Mouse (Mus musculus) heart, embryonic 10.5 days (tissue): ENCODE measurements around the gene Fitm2. TPM values are rescaled to one million over a fixed set of nuclear protein-coding genes. Genes with fewer than 3 reads are reported as not detected.
"Not testable (repeated sequence)": the region's sequence is repeated elsewhere in the genome, so short reads cannot be mapped to it uniquely, and the experiment has no call there.

Experiments used
- DNase-seq: peaks from one replicate; pipeline ENCODE4 v3.0.0-alpha.2; 2017; ENCODE audit warnings: low spot score
- H3K27ac ChIP-seq: fragments of 300-500 bp; sonication (generic); 2 replicates; pipeline ENCODE4 v1.5.1; 2016; ENCODE audit warnings: mild to moderate bottlenecking
- H3K27me3 ChIP-seq: fragments of 300-500 bp; sonication (generic); 2 replicates; pipeline ENCODE4 v1.6.1; 2016; ENCODE audit warnings: mild to moderate bottlenecking; ENCODE audit not compliant: poor library complexity, insufficient read depth, severe bottlenecking
- H3K36me3 ChIP-seq: fragments of 300-500 bp; sonication (generic); 2 replicates; pipeline ENCODE4 v1.6.1; 2016; ENCODE audit warnings: mild to moderate bottlenecking, moderate library complexity
- H3K4me1 ChIP-seq: fragments of 300-500 bp; sonication (generic); 2 replicates; pipeline ENCODE4 v1.6.1; 2016; ENCODE audit warnings: mild to moderate bottlenecking
- H3K4me3 ChIP-seq: fragments of 300-500 bp; sonication (generic); 2 replicates; pipeline ENCODE4 v1.5.1; 2016; ENCODE audit warnings: mild to moderate bottlenecking, moderate library complexity
- H3K9me3 ChIP-seq: fragments of 300-500 bp; sonication (generic); 2 replicates; pipeline ENCODE4 v1.6.1; 2016; ENCODE audit warnings: mild to moderate bottlenecking, moderate library complexity
- WGBS: fragments of 180-500 bp; shearing (Covaris S2); methylation state at CpG from one replicate; pipeline ENCODE4 v1.1.7; 2016; 5-methylcytosine and 5-hydroxymethylcytosine counted together
- polyA plus RNA-seq: library from polyadenylated mRNA; unstranded; fragments of >200 nt; fragmentation: Nextera tagmentation; extraction: Ambion mirVana; gene quantifications from 2 replicates; pipeline ENCODE4 v1.2.1, GENCODE M21; 2016

The Fitm2 gene
- polyA plus RNA-seq, 1 experiment from 2014 or later = 13.0 TPM

GRCm38 (mm10) chr2:163480191-163480825, 7.9 kb upstream of the Fitm2 start:
- WGBS = 46% methylated on average over 18 of the region's 18 CpGs
- Histone ChIP-seq H3K4me1 (peaks cover 14% of the 10 kb centered on the region), H3K27me3 (peaks cover 36% of the 10 kb centered on the region), H3K9me3 (no peaks in the 10 kb centered on the region), H3K27ac (no peak overlapping the region), H3K36me3 (no peaks in the 10 kb centered on the region), H3K4me3 (no peak overlapping the region)
- DNase-seq = no peak

GRCm38 (mm10) chr2:163471710-163472465, 541 bp downstream of the Fitm2 start:
- DNase-seq = no peak
- Histone ChIP-seq H3K36me3 (peaks cover 25% of the 10 kb centered on the region), H3K4me3 (peak overlapping the region; percentile 97), H3K27ac (peak overlapping the region; percentile 94), H3K27me3 (no peaks in the 10 kb centered on the region), H3K4me1 (peaks cover 18% of the 10 kb centered on the region), H3K9me3 (no peaks in the 10 kb centered on the region)
- WGBS = 4% methylated on average over 36 of the region's 36 CpGs

GRCm38 (mm10) chr2:163471136-163471535, 1.3 kb downstream of the Fitm2 start:
- peaks cover 24% of the 10 kb centered on the region for H3K4me1 ChIP-seq
- DNase-seq = no peak
- H3K27me3 ChIP-seq = no peaks in the 10 kb centered on the region
- peak overlapping the region; percentile 97; the same call in 1 of the 2 replicates for H3K4me3 ChIP-seq
- H3K27ac ChIP-seq = no peak overlapping the region
- H3K36me3 ChIP-seq = peaks cover 28% of the 10 kb centered on the region
- WGBS = 69% methylated on average over 3 of the region's 3 CpGs
- no peaks in the 10 kb centered on the region for H3K9me3 ChIP-seq

GRCm38 (mm10) chr2:163469711-163470110, 2.7 kb downstream of the Fitm2 start:
- DNase-seq = no peak
- 91% methylated on average over 15 of the region's 15 CpGs for WGBS
- H3K4me1 ChIP-seq = peaks cover 38% of the 10 kb centered on the region
- H3K27me3 ChIP-seq = no peaks in the 10 kb centered on the region
- H3K36me3 ChIP-seq = peaks cover 28% of the 10 kb centered on the region
- no peak overlapping the region for H3K4me3 ChIP-seq
- H3K27ac ChIP-seq = no peak overlapping the region
- no peaks in the 10 kb centered on the region for H3K9me3 ChIP-seq

- no peak for DNase-seq
- Histone ChIP-seq H3K27me3 (no peaks in the 10 kb centered on the region), H3K27ac (no peak overlapping the region), H3K4me1 (peaks cover 46% of the 10 kb centered on the region), H3K4me3 (no peak overlapping the region), H3K36me3 (peaks cover 28% of the 10 kb centered on the region), H3K9me3 (no peaks in the 10 kb centered on the region)
- 86% methylated on average over 6 of the region's 6 CpGs for WGBS
These were observed 3.6 kb downstream of the Fitm2 start for GRCm38 (mm10) chr2:163468866-163469265.

GRCm38 (mm10) chr2:163467585-163467984, 4.8 kb downstream of the Fitm2 start:
- Histone ChIP-seq H3K27me3 (no peaks in the 10 kb centered on the region), H3K27ac (no peak overlapping the region)

GRCm38 (mm10) chr2:163466771-163467170, 5.7 kb downstream of the Fitm2 start:
- Histone ChIP-seq H3K9me3 (no peaks in the 10 kb centered on the region), H3K4me1 (peaks cover 55% of the 10 kb centered on the region), H3K27ac (no peak overlapping the region), H3K4me3 (no peak overlapping the region), H3K36me3 (peaks cover 28% of the 10 kb centered on the region), H3K27me3 (no peaks in the 10 kb centered on the region)
- 64% methylated on average over 8 of the region's 8 CpGs for WGBS
- no peak for DNase-seq

More at GRCm38 (mm10) chr2:163467585-163467984, 4.8 kb downstream of the Fitm2 start:
- peaks cover 28% of the 10 kb centered on the region for H3K36me3 ChIP-seq
- 68% methylated on average over 6 of the region's 6 CpGs for WGBS
- peaks cover 58% of the 10 kb centered on the region for H3K4me1 ChIP-seq
- H3K4me3 ChIP-seq = no peak overlapping the region
- no peak for DNase-seq
- H3K9me3 ChIP-seq = no peaks in the 10 kb centered on the region

GRCm38 (mm10) chr2:163464562-163464961, 7.9 kb downstream of the Fitm2 start:
- peak overlapping the region; percentile 83 for H3K27ac ChIP-seq
- peak; percentile 85 for DNase-seq
- 26% methylated on average over 6 of the region's 6 CpGs for WGBS
- H3K27me3 ChIP-seq = peaks cover 10% of the 10 kb centered on the region; the same call in 1 of the 2 replicates
- 0 out of 2 replicates have a peak overlapping the region, but pooled peaks have one; percentile 25 for H3K4me3 ChIP-seq
- peaks cover 24% of the 10 kb centered on the region for H3K36me3 ChIP-seq
- H3K4me1 ChIP-seq = peaks cover 48% of the 10 kb centered on the region
- H3K9me3 ChIP-seq = no peaks in the 10 kb centered on the region

- WGBS = 48% methylated on average over 4 of the region's 4 CpGs
- H3K9me3 ChIP-seq = no peaks in the 10 kb centered on the region
- peaks cover 15% of the 10 kb centered on the region for H3K27me3 ChIP-seq
- no peak overlapping the region for H3K4me3 ChIP-seq
- peak overlapping the region; percentile 83 for H3K27ac ChIP-seq
- H3K36me3 ChIP-seq = peaks cover 19% of the 10 kb centered on the region
- DNase-seq = no peak
- H3K4me1 ChIP-seq = peaks cover 53% of the 10 kb centered on the region
These were observed 8.4 kb downstream of the Fitm2 start for GRCm38 (mm10) chr2:163463998-163464397.

- peak overlapping the region; percentile 83 for H3K27ac ChIP-seq
- H3K9me3 ChIP-seq = no peaks in the 10 kb centered on the region
- 48% methylated on average over 10 of the region's 10 CpGs for WGBS
- H3K36me3 ChIP-seq = peaks cover 12% of the 10 kb centered on the region
- H3K4me3 ChIP-seq = no peak overlapping the region
- H3K4me1 ChIP-seq = peaks cover 60% of the 10 kb centered on the region
- H3K27me3 ChIP-seq = peaks cover 21% of the 10 kb centered on the region
- no peak for DNase-seq
These were observed 9.1 kb downstream of the Fitm2 start for GRCm38 (mm10) chr2:163463251-163463769.

GRCm38 (mm10) chr2:163462801-163463200, 9.6 kb downstream of the Fitm2 start:
- Histone ChIP-seq H3K36me3 (peaks cover 8% of the 10 kb centered on the region; the same call in 1 of the 2 replicates), H3K9me3 (no peaks in the 10 kb centered on the region), H3K4me3 (0 out of 2 replicates have a peak overlapping the region, but pooled peaks have one; percentile 0), H3K27ac (peak overlapping the region; percentile 83; the same call in 1 of the 2 replicates), H3K27me3 (peaks cover 27% of the 10 kb centered on the region), H3K4me1 (peaks cover 64% of the 10 kb centered on the region)
- WGBS = 55% methylated on average over 11 of the region's 11 CpGs
- no peak for DNase-seq

- Histone ChIP-seq H3K36me3 (peaks cover 5% of the 10 kb centered on the region; the same call in 1 of the 2 replicates), H3K9me3 (no peaks in the 10 kb centered on the region), H3K4me1 (peaks cover 64% of the 10 kb centered on the region), H3K27me3 (peaks cover 31% of the 10 kb centered on the region), H3K27ac (peak overlapping the region; percentile 83; the same call in 1 of the 2 replicates), H3K4me3 (0 out of 2 replicates have a peak overlapping the region, but pooled peaks have one; percentile 0)
- WGBS = 66% methylated on average over 5 of the region's 5 CpGs
- no peak for DNase-seq
These were observed 10.0 kb downstream of the Fitm2 start for GRCm38 (mm10) chr2:163462386-163462785.

- H3K4me1 ChIP-seq = peaks cover 58% of the 10 kb centered on the region
- H3K9me3 ChIP-seq = not testable (repeated sequence)
These were observed 11.1 kb downstream of the Fitm2 start for GRCm38 (mm10) chr2:163461307-163461706.

More at GRCm38 (mm10) chr2:163461307-163461706, 11.1 kb downstream of the Fitm2 start:
- H3K27ac ChIP-seq, H3K4me3 ChIP-seq, H3K36me3 ChIP-seq, DNase-seq: not testable (repeated sequence)
- peaks cover 31% of the 10 kb centered on the region for H3K27me3 ChIP-seq
- WGBS = 90% methylated on average over 9 of the region's 9 CpGs
